Mouse (Mus musculus) yolk sac, embryonic 10.5 days (tissue): ENCODE data around the gene Spaar.

ENCODE experiments used
- DNase-seq: peaks from one replicate; pipeline ENCODE4 v3.0.0-alpha.2; 2017; ENCODE audit warnings: low spot score

The Spaar gene

GRCm38 (mm10) chr4:43798936-43799335 is 69.1 kb downstream of the Spaar start:
- no peak for DNase-seq
